Mouse (Mus musculus) heart, postnatal 25 days (tissue): Measurements from ENCODE around the gene Zfp710. TPM values are rescaled to one million over a fixed set of nuclear protein-coding genes. Genes with fewer than 3 reads are reported as not detected.

Source experiments
- DNase-seq: peaks from one replicate; pipeline ENCODE4 v3.0.0; 2022; ENCODE audit warnings: low spot score
- intact Hi-C: fragments of 180-260 bp; cut with DNase I; formaldehyde crosslinking; loops from one replicate; pipeline ENCODE4 v1.15.1; 2025
- total RNA-seq, 2 experiments: library from RNA; stranded (reverse); gene quantifications; 2 replicates each; pipeline ENCODE4 v1.2.3; 2021

The Zfp710 gene
- total RNA-seq, 2 experiments from 2014 or later, result 27.7 to 29.9 TPM

- DNase-seq, result no peak
- intact Hi-C loops, result loop anchor here (2.0 to 10.0 kb wide), 2 partner anchors 53 to 189 kb away; no protein-coding TSS in a partner anchor
These were observed 940 bp downstream of the Zfp710 start for GRCm38 (mm10) chr7:80025391-80026117.

DNA sequence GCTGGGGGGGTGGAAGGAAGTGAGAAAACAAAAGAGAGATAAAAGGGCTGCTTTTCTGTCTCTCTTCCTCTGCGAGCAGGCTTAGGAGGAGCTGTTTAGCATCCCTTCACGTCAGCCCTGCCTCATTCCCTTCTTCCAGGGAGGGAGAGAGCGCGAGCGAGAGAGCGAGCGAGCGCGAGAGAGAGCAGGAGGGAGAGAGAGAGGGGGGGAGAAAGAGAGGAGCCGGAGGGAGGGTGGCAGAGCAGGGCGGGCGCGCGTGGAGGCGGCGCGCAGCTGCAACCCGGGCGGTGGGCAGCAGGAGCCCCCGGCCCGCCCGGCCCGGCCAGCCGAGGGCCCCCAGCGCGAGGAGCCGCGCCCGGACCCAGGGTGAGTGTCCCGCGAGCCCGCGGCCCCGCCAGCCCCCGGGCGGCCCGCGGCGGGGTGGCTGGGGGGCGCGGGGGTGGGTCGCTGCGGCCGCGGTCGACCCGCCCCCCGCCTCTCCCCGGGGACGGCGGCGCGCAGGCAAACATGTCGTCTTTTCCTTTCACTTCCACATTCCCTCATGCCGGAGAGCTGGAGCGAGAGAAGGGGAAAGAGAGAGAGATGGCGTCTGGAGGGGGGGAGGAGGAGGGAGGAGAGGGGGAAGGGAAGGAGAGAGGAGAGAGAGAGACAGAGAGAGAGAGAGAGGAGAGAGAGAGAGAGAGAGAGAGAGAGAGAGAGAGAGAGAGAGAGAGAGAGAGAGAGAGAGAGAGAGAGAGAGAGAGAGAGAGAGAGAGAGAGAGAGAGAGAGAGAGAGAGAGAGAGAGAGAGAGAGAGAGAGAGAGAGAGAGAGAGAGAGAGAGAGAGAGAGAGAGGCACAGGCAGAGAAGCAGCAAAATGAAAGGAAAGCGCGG is 1.7 kb downstream of the Zfp710 start:
- no peak for DNase-seq
- intact Hi-C loops, result loop anchor here (10.0 kb wide), 1 partner anchor 188 kb away; no protein-coding TSS in a partner anchor

GRCm38 (mm10) chr7:80026990-80027635 is 2.5 kb downstream of the Zfp710 start:
- DNase-seq, result peak; percentile 75
- intact Hi-C loops, result loop anchor here (10.0 kb wide), 1 partner anchor 188 kb away; no protein-coding TSS in a partner anchor

DNA sequence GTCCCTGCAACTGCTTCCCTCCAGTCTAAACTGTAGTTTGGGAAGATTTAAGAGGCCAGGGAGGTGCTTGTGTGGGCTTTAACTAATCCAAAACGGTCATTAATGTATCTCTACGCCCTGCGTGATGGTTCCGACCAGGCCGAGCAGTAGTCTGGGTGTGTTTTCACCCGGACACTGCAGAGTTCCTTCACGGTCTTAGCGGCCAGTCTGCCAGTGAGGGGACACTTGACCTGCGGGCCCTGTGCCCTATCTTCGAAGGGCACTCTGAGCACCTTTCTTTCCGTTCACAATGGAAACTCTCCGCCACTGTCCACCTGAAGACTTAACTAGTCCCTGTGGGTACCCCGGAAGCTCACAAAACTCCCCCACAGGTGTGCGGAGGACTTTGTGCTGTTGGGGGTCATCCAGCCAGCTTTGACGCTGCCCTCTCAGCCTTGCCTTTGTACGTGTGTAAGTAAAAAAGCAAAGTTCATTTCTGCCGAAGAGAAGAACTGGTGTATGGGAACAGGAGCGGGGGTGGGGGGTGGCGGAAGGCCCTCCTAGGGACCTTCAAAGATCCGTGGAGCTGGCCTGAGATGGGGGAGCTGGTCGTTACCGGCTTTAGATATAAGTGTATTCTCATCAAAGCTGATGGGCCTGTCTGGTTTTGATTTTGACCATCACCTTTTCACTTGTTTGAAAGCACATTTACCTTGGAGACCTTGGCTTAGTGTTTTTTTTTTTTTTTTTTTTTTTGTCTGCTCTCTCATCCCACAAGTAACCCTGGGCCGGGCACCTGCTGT is 3.2 kb downstream of the Zfp710 start:
- DNase-seq, result no peak
- intact Hi-C loops, result loop anchor here (2.0 to 10.0 kb wide), 2 partner anchors 31 to 187 kb away; no protein-coding TSS in a partner anchor

DNA sequence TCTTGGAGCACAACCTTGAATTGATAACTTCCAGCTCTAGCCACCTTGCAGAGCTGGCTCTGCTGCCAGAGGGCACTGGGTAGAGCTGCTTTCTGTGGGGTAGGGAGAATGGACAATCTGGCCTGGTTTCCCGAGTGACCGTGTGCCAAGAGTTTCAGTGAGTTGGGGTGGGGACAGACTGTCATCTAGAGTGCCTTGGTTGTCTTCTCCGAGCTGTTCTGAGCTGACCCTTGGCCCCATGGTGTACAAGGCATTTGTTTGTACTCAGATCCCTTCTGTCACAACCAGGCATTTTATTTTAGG is 3.8 kb downstream of the Zfp710 start:
- intact Hi-C loops, result loop anchor here (2.0 to 10.0 kb wide), 2 partner anchors 30 to 186 kb away; no protein-coding TSS in a partner anchor
- DNase-seq, result no peak

- no peak for DNase-seq
- intact Hi-C loops, result no loop called here
These were observed 5.4 kb downstream of the Zfp710 start for GRCm38 (mm10) chr7:80030009-80030408.

DNA sequence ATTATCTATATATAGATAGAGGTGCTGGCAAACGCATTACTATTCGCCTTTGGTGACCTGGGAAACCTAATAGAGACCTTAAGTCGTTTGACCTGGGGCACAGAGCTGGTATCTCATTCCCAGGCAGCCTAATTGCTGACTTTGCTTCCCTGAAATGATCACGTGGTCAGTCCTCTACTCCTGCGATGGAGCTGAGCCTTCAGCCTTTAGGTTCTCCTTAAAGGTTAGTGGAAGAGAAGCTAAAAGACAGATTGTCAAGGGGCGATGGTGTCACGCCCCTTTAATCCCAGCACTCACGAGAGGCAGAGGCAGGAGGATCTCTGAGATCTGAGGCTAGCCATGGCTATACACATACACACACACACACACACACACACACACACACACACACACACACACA is 5.9 kb downstream of the Zfp710 start:
- no peak for DNase-seq
- intact Hi-C loops, result no loop called here

DNA sequence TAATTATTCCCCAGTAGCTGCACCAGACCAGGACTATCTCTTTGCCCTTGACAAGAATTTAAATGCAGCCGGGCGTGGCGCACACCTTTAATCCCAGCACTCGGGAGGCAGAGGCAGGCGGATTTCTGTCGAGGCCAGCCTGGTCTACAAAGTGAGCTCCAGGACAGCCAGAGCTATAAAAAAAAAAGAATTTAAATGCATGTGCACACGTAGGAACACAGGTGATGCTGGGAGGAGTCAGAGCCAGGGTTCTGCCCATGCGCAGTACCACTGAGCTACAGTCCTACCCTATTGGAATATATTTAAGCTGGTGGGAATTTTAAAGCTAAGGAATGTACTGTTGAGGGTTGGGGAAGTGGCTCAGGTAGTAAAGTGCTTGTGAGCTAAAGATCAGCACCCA is 6.4 kb downstream of the Zfp710 start:
- DNase-seq, result no peak
- intact Hi-C loops, result no loop called here

GRCm38 (mm10) chr7:80031478-80031877 is 6.9 kb downstream of the Zfp710 start:
- no peak for DNase-seq
- intact Hi-C loops, result no loop called here

- no peak for DNase-seq
- intact Hi-C loops, result no loop called here
These were observed 7.8 kb downstream of the Zfp710 start for GRCm38 (mm10) chr7:80032216-80033052.

GRCm38 (mm10) chr7:80033064-80033717 is 8.6 kb downstream of the Zfp710 start:
- intact Hi-C loops, result no loop called here
- DNase-seq, result no peak

GRCm38 (mm10) chr7:80033771-80034170 is 9.2 kb downstream of the Zfp710 start:
- intact Hi-C loops, result no loop called here
- DNase-seq, result no peak

GRCm38 (mm10) chr7:80035086-80035485 is 10.5 kb downstream of the Zfp710 start:
- DNase-seq, result no peak
- intact Hi-C loops, result no loop called here

DNA sequence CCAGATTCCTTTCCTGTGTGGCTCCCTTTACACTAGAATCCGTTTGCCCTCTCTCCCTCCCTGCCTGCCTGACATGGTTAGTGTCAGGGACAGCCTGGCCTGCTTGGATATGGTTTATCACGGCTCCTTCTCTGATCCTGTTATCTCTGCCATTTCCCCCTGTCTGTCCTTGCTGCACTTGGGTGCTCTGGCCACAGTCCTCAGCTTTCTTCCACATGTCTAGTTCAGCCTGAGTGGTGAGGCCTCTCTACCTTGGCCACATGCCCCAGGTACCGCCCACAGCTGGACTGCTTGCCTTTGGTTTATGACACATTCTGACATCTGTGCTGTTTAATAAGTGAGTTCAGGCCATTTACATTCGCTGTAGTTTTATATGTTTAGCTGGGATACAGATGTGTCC is 11.1 kb downstream of the Zfp710 start:
- DNase-seq, result peak; percentile 67
- intact Hi-C loops, result no loop called here

DNA sequence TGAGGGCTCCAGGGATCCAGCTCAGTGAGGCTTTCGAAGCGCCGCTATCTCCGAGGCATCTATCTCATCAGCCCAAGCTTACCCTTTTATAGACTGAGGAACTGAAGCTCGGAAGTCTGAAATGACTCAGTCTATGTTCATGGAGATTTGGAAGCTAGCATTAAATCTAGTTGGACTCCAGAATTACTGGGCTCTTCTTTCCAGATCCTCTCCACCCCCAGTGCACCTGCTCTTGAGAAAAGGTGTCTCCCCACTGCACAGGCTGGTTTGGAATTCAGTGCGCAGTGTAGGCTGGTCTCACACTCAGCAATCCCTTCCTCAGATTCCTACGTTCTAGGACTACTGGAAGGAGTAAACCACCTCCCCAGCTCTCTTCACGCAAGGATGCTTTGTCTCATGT is 15.1 kb downstream of the Zfp710 start:
- DNase-seq, result no peak
- intact Hi-C loops, result no loop called here

- intact Hi-C loops, result no loop called here
- no peak for DNase-seq
These were observed 19.6 kb downstream of the Zfp710 start for GRCm38 (mm10) chr7:80044170-80044569.

DNA sequence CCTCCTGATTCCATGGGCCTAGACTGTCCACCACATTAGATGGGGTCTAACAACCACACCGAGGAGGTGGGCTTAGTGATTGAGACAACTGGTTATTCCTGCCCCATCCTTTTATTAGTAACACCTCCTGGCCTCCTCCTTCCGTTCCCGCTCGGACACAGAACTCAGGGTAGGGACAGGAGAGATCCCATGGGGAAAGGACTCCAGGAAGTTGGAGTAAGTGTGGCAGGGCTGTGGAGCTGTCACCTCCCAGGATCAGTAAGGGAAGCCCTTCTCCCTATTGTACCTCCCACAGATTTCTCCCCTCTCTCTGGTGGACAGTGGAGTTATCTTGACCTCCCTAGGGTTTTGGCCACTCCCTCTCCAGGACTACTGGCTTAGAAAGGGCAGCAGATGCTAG is 22.4 kb downstream of the Zfp710 start:
- no peak for DNase-seq
- intact Hi-C loops, result no loop called here

- intact Hi-C loops, result no loop called here
- no peak for DNase-seq
These were observed 25.1 kb downstream of the Zfp710 start for GRCm38 (mm10) chr7:80049746-80050145.
